Mouse (Mus musculus) olfactory bulb, adult 2 months (tissue): ENCODE measurements around the gene Sema4d. TPM values are rescaled to one million over a fixed set of nuclear protein-coding genes. Genes with fewer than 3 reads are reported as not detected.

Experiments
- H3K27ac ChIP-seq: fragments of 200-500 bp; 2 replicates; pipeline ENCODE4 v1.5.1; 2012; ENCODE audit warnings: low read depth, low read length; ENCODE audit not compliant: insufficient read depth
- H3K4me1 ChIP-seq: fragments of 200-500 bp; 2 replicates; pipeline ENCODE4 v1.6.1; 2012; ENCODE audit warnings: low read length; ENCODE audit not compliant: control insufficient read depth, insufficient read depth
- H3K4me3 ChIP-seq: fragments of 200-500 bp; 2 replicates; pipeline ENCODE4 v1.5.1; 2012; ENCODE audit warnings: mild to moderate bottlenecking, low read depth, low read length, moderate library complexity; ENCODE audit not compliant: insufficient read depth
- CTCF ChIP-seq: fragments of 200-500 bp; IDR thresholded peaks from 2 replicates; pipeline ENCODE4 v1.5.1; 2012; ENCODE audit warnings: low read depth, mild to moderate bottlenecking, low read length, moderate library complexity; ENCODE audit not compliant: insufficient read depth
- POLR2A ChIP-seq: fragments of 200-500 bp; IDR thresholded peaks from 2 replicates; pipeline ENCODE4 v1.6.1; 2012; ENCODE audit warnings: mild to moderate bottlenecking, low read depth, low read length, moderate library complexity; ENCODE audit not compliant: insufficient read depth
- WGBS: fragments of 180-500 bp; shearing (Covaris S2); methylation state at CpG from one replicate; pipeline ENCODE4 v1.1.7; 2018; 5-methylcytosine and 5-hydroxymethylcytosine counted together
- polyA plus RNA-seq: library from polyadenylated mRNA; stranded (reverse); fragments of >200 nt; gene quantifications from 2 replicates; pipeline ENCODE4 v1.2.4, GENCODE M21; 2012; ENCODE audit warnings: low replicate concordance; ENCODE audit not compliant: missing spikeins, insufficient read depth, insufficient read length

Gene Sema4d
- polyA plus RNA-seq, 1 experiment = not detected

- Histone ChIP-seq H3K4me3 (no peak overlapping the region), H3K27ac (peak overlapping the region; percentile 49; the same call in 1 of the 2 replicates), H3K4me1 (peaks cover 37% of the 10 kb centered on the region)
- 92% methylated on average over 14 of the region's 14 CpGs for WGBS
- TF ChIP-seq CTCF (no peak), POLR2A (no peak)
Measured at GRCm38 (mm10) chr13:51770647-51771427, 22.7 kb downstream of the Sema4d start.

GRCm38 (mm10) chr13:51767991-51768761, 25.4 kb downstream of the Sema4d start:
- Histone ChIP-seq H3K27ac (no peak overlapping the region; the same call in 1 of the 2 replicates), H3K4me1 (peaks cover 41% of the 10 kb centered on the region), H3K4me3 (no peak overlapping the region)
- WGBS = 67% methylated on average over 14 of the region's 14 CpGs
- TF ChIP-seq CTCF (no peak), POLR2A (no peak)

GRCm38 (mm10) chr13:51767513-51767912, 26.0 kb downstream of the Sema4d start:
- no peak for TF ChIP-seq CTCF
- TF ChIP-seq POLR2A = no peak
- WGBS = 79% methylated on average over 8 of the region's 8 CpGs
- Histone ChIP-seq H3K4me1 (peaks cover 47% of the 10 kb centered on the region), H3K4me3 (no peak overlapping the region), H3K27ac (no peak overlapping the region; the same call in 1 of the 2 replicates)

- WGBS = 76% methylated on average over 4 of the region's 4 CpGs
- Histone ChIP-seq H3K4me3 (no peak overlapping the region), H3K27ac (no peak overlapping the region), H3K4me1 (peaks cover 50% of the 10 kb centered on the region)
- TF ChIP-seq CTCF (no peak), POLR2A (no peak)
Measured at GRCm38 (mm10) chr13:51766756-51767155, 26.8 kb downstream of the Sema4d start.

- 88% methylated on average over 5 of the region's 5 CpGs for WGBS
- no peak overlapping the region for H3K27ac ChIP-seq
- TF ChIP-seq POLR2A = no peak
- no peak for TF ChIP-seq CTCF
Measured at GRCm38 (mm10) chr13:51765369-51765768, 28.2 kb downstream of the Sema4d start.

GRCm38 (mm10) chr13:51763019-51763698, 30.4 kb downstream of the Sema4d start:
- Histone ChIP-seq H3K4me1 (peaks cover 53% of the 10 kb centered on the region), H3K4me3 (no peak overlapping the region), H3K27ac (0 out of 2 replicates have a peak overlapping the region, but pooled peaks have one; percentile 26)
- 73% methylated on average over 12 of the region's 12 CpGs for WGBS
- TF ChIP-seq CTCF = no peak
- TF ChIP-seq POLR2A = no peak

More at GRCm38 (mm10) chr13:51765369-51765768, 28.2 kb downstream of the Sema4d start:
- Histone ChIP-seq H3K4me3 (no peak overlapping the region), H3K4me1 (peaks cover 52% of the 10 kb centered on the region)

- H3K4me1 ChIP-seq = peaks cover 55% of the 10 kb centered on the region
- peak overlapping the region; percentile 2 for H3K27ac ChIP-seq
- TF ChIP-seq CTCF (no peak), POLR2A (no peak)
- WGBS = 52% methylated on average over 10 of the region's 10 CpGs
- no peak overlapping the region for H3K4me3 ChIP-seq
Measured at GRCm38 (mm10) chr13:51761186-51761813, 32.2 kb downstream of the Sema4d start.

GRCm38 (mm10) chr13:51759256-51759987, 34.1 kb downstream of the Sema4d start:
- H3K4me3 ChIP-seq = no peak overlapping the region
- H3K4me1 ChIP-seq = peaks cover 66% of the 10 kb centered on the region
- no peak for TF ChIP-seq CTCF
- no peak for TF ChIP-seq POLR2A
- H3K27ac ChIP-seq = peak overlapping the region; percentile 67
- 37% methylated on average over 6 of the region's 6 CpGs for WGBS
